Mouse (Mus musculus) limb, embryonic 13.5 days (tissue): Measurements from ENCODE around the gene Sox5. TPM values are rescaled to one million over a fixed set of nuclear protein-coding genes. Genes with fewer than 3 reads are reported as not detected.
A peak's percentile ranks its signal among the peaks of the same experiment; 100 is the strongest.

ENCODE experiments used
- ATAC-seq: fragments of 200-750 bp; cut with Nextera tagmentation; 2 replicates; pipeline ENCODE4 v1.8.0; 2017; ENCODE audit warnings: low read depth, moderate number of reproducible peaks, moderate TSS enrichment; ENCODE audit not compliant: low FRiP score
- H3K27ac ChIP-seq: fragments of 300-500 bp; sonication (generic); 2 replicates; pipeline ENCODE4 v1.5.1; 2015; ENCODE audit warnings: inconsistent platforms, mild to moderate bottlenecking, moderate library complexity
- H3K27me3 ChIP-seq: fragments of 300-500 bp; sonication (generic); 2 replicates; pipeline ENCODE4 v1.6.1; 2015; ENCODE audit warnings: mild to moderate bottlenecking, inconsistent platforms
- H3K36me3 ChIP-seq: fragments of 300-500 bp; sonication (generic); 2 replicates; pipeline ENCODE4 v1.6.1; 2015; ENCODE audit warnings: inconsistent platforms, mild to moderate bottlenecking, moderate library complexity
- H3K4me1 ChIP-seq: fragments of 300-500 bp; sonication (generic); 2 replicates; pipeline ENCODE4 v1.6.1; 2015; ENCODE audit warnings: inconsistent platforms
- H3K4me2 ChIP-seq: fragments of 300-500 bp; sonication (generic); replicated peaks from 2 replicates; pipeline ENCODE4 v1.6.1; 2015; ENCODE audit warnings: inconsistent platforms, mild to moderate bottlenecking, moderate library complexity
- H3K4me3 ChIP-seq: fragments of 300-500 bp; sonication (generic); 2 replicates; pipeline ENCODE4 v1.5.1; 2015; ENCODE audit warnings: moderate library complexity, mild to moderate bottlenecking, inconsistent platforms
- H3K9ac ChIP-seq: fragments of 300-500 bp; sonication (generic); 2 replicates; pipeline ENCODE4 v1.6.1; 2015; ENCODE audit warnings: mild to moderate bottlenecking, inconsistent platforms
- H3K9me3 ChIP-seq: fragments of 300-500 bp; sonication (generic); 2 replicates; pipeline ENCODE4 v1.6.1; 2016; ENCODE audit warnings: inconsistent platforms
- WGBS: fragments of 180-500 bp; shearing (Covaris S2); methylation state at CpG from one replicate; pipeline ENCODE4 v1.1.7; 2015; 5-methylcytosine and 5-hydroxymethylcytosine counted together
- polyA plus RNA-seq: library from polyadenylated mRNA; unstranded; fragments of >200 nt; fragmentation: Nextera tagmentation; extraction: Ambion mirVana; gene quantifications from 2 replicates; pipeline ENCODE4 v1.2.1, GENCODE M21; 2015

Gene Sox5
- polyA plus RNA-seq, 1 experiment from 2014 or later: 89.0 TPM

DNA sequence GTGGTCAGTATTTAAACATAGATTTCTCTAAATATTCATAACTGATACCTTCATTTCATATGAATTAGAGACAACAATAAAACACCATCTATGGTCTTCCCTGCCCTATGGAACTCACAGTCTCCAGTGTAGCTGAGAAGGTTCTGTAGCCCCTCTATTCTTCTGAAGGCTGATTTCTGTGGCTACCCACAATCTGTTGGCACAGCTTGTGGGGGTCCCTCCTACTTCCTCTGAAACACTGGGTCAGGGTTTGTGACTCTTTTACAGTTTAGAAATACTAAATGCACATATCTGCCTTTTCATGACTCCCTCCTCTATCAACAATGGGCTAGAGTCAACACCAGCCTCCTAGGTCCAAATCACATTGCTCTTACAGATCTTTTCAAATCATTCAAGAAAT, 461.4 kb downstream of the Sox5 start:
- Histone ChIP-seq H3K27me3 (no peaks in the 10 kb centered on the region), H3K27ac (no peak overlapping the region), H3K4me3 (no peak overlapping the region), H3K4me2 (no peak overlapping the region), H3K4me1 (peaks cover 8% of the 10 kb centered on the region), H3K36me3 (no peaks in the 10 kb centered on the region), H3K9ac (no peak overlapping the region), H3K9me3 (no peaks in the 10 kb centered on the region)
- ATAC-seq: no peak

GRCm38 (mm10) chr6:144319717-144320116, 462.1 kb downstream of the Sox5 start:
- H3K27me3 ChIP-seq: no peaks in the 10 kb centered on the region
- no peak overlapping the region for H3K27ac ChIP-seq
- ATAC-seq: no peak
- H3K36me3 ChIP-seq: no peaks in the 10 kb centered on the region
- H3K9me3 ChIP-seq: no peaks in the 10 kb centered on the region
- peaks cover 8% of the 10 kb centered on the region for H3K4me1 ChIP-seq
- H3K4me3 ChIP-seq: no peak overlapping the region
- H3K9ac ChIP-seq: no peak overlapping the region
- 63% methylated on average over 6 of the region's 6 CpGs for WGBS
- H3K4me2 ChIP-seq: no peak overlapping the region

DNA sequence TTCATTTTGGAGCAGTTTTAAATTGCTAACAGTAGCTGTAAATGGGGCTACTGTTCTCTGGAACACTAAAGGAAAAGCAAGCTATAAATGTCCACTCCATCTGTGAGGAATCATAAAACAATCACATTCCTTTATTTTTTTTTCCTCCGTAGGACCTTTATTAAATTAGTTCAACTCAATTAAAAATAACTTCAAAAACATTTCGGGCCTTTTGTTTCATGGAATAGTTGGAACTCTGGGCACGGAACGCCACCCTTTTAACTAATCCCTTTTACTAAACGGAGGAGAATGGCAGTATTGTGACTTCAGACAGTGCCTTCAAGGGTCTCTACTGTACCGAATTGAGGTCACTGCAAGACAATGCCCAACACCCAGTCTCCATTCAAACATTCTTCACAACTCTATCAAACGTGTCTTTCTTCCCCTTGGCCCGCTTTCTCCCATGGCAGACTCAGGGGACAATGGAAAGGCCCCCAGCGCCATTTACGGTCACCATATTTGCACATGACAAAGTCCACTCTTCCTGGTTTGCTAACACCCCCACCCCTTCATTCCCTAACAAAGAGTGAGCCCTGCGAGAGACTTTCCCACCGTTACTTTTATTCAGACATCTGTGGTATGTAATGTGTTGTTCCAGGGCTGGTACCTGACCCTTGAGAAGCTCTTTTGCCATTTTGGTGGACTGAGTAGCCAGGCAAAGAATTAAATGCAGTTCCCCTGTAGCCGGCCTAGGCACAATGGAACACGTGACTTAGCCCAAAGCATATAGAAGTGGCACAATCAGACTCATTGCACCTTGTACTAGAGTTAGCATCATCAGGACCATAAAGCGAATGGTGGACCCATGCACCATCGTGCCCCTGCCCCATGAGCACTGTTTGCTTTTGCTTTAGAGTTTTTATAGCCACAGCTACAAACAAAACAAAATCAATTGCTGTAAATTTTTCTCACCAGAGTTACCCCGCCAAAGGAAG, 468.7 kb downstream of the Sox5 start:
- Histone ChIP-seq H3K4me2 (no peak overlapping the region), H3K27me3 (peaks cover 8% of the 10 kb centered on the region; the same call in 1 of the 2 replicates), H3K9me3 (no peaks in the 10 kb centered on the region), H3K9ac (no peak overlapping the region), H3K4me1 (peaks cover 16% of the 10 kb centered on the region), H3K4me3 (no peak overlapping the region), H3K27ac (no peak overlapping the region), H3K36me3 (no peaks in the 10 kb centered on the region)
- WGBS: 44% methylated on average over 17 of the region's 17 CpGs
- no peak for ATAC-seq

DNA sequence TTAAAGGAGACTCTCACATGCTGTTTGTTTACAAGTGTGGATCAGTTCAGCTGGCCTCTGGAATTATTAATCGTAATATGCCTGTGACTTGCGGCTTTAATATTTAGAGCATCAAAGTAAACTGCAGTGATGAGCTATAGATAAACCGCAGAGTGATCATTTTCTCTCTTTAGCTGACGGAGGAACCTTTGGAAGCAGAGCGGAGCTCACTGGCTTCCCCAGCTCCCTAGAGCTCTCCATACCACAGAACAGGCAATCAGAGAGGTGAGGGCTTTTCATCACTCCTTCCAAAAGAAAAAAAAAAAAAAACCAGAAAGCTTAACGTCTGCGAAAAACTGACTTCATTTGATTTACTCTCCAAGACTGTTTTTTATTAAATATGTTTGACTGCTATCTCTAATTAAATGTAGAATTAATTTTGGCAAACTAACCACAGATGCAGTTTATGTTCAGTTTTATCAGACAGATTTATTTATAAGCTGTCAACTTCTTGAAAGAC, 469.4 kb downstream of the Sox5 start:
- no peak for ATAC-seq
- H3K27me3 ChIP-seq: peaks cover 8% of the 10 kb centered on the region; the same call in 1 of the 2 replicates
- WGBS: 39% methylated on average over 7 of the region's 7 CpGs
- no peak overlapping the region for H3K4me3 ChIP-seq
- H3K4me2 ChIP-seq: 0 out of 2 replicates have a peak overlapping the region, but pooled peaks have one; percentile 19
- peak overlapping the region; percentile 17; the same call in 1 of the 2 replicates for H3K27ac ChIP-seq
- peaks cover 14% of the 10 kb centered on the region for H3K4me1 ChIP-seq
- no peaks in the 10 kb centered on the region for H3K36me3 ChIP-seq
- H3K9ac ChIP-seq: no peak overlapping the region
- no peaks in the 10 kb centered on the region for H3K9me3 ChIP-seq

DNA sequence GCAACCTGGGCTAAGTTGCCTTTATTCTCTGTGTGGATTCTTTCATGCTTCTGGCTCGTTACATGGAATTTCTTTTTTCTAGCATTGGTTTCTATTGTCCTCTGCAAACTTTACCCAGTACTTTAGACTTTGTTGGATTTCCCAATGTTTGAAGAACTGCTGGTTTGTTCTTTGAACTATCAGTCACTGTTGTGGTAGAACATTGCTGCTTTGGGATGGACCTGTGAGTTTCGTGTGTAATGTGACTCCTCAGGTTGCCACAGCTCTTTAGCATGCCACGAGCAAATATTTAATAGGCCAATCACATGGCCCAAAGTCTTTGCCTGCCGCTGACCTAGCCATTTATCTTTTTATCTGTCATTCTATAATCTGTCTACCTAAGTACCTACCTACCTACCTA, 470.0 kb downstream of the Sox5 start:
- peaks cover 8% of the 10 kb centered on the region; the same call in 1 of the 2 replicates for H3K27me3 ChIP-seq
- WGBS: 26% methylated on average over 4 of the region's 4 CpGs
- H3K27ac ChIP-seq: no peak overlapping the region; the same call in 1 of the 2 replicates
- H3K9me3 ChIP-seq: no peaks in the 10 kb centered on the region
- no peak overlapping the region for H3K4me2 ChIP-seq
- no peak overlapping the region for H3K9ac ChIP-seq
- no peak for ATAC-seq
- no peak overlapping the region for H3K4me3 ChIP-seq
- no peaks in the 10 kb centered on the region for H3K36me3 ChIP-seq
- H3K4me1 ChIP-seq: peaks cover 14% of the 10 kb centered on the region

DNA sequence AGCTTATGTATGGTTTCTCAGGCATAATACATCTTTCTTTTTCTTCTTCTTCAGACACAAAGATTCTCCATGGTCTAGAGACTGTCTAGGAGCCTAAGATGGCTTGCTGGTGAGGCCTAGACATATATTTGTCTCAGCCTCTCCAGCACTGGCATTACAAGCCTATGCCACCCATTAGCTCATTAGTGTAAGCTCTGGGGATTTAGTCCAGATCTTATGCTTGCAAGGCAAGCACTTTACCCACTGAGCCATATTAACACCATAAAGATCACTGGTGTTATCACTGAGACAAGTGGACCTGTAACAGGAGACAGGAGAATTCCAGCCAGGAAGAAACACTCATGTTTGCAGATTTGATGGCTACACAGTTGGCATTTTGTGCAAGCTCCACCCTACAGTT, 472.6 kb downstream of the Sox5 start:
- Histone ChIP-seq H3K27me3 (peaks cover 5% of the 10 kb centered on the region; the same call in 1 of the 2 replicates), H3K27ac (no peak overlapping the region), H3K4me2 (no peak overlapping the region), H3K9me3 (no peaks in the 10 kb centered on the region), H3K36me3 (no peaks in the 10 kb centered on the region), H3K9ac (no peak overlapping the region), H3K4me1 (peaks cover 14% of the 10 kb centered on the region), H3K4me3 (no peak overlapping the region)
- ATAC-seq: no peak

- ATAC-seq: no peak
- H3K36me3 ChIP-seq: no peaks in the 10 kb centered on the region
- peaks cover 8% of the 10 kb centered on the region for H3K4me1 ChIP-seq
- H3K27me3 ChIP-seq: 0 out of 2 replicates have a peak, but pooled peaks cover 4% of the 10 kb centered on the region
- H3K9ac ChIP-seq: no peak overlapping the region
- no peak overlapping the region for H3K4me2 ChIP-seq
- WGBS: 86% methylated on average over 12 of the region's 12 CpGs
- H3K9me3 ChIP-seq: no peaks in the 10 kb centered on the region
- no peak overlapping the region for H3K27ac ChIP-seq
- H3K4me3 ChIP-seq: no peak overlapping the region
Measured at GRCm38 (mm10) chr6:144307551-144308149, 474.1 kb downstream of the Sox5 start.

DNA sequence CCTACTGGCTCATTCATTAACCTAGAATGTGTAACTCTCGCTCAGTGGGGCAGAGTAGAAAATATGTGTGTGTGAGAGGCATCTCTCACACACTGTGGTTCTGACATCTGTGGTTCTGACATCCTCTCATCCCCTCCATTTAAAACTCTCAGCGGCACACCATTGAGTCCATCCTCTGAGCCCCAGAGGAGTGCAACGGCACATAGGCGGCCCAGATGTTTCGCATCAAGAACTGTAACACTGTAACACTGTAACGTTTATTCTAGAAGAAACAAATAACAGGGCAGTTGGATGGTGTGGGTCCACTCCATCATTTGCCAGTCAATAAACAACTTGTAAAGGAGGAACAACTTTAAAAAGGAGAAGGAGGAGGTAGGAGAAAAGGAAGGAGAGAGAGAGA, 479.0 kb downstream of the Sox5 start:
- Histone ChIP-seq H3K27ac (no peak overlapping the region), H3K9me3 (no peaks in the 10 kb centered on the region), H3K4me1 (peaks cover 16% of the 10 kb centered on the region), H3K4me2 (no peak overlapping the region), H3K36me3 (no peaks in the 10 kb centered on the region), H3K27me3 (peaks cover 21% of the 10 kb centered on the region; the same call in 1 of the 2 replicates), H3K9ac (no peak overlapping the region), H3K4me3 (no peak overlapping the region)
- ATAC-seq: no peak
- WGBS: 75% methylated on average over 6 of the region's 6 CpGs

- no peak overlapping the region for H3K9ac ChIP-seq
- ATAC-seq: no peak
- peaks cover 16% of the 10 kb centered on the region for H3K4me1 ChIP-seq
- no peak overlapping the region for H3K4me2 ChIP-seq
- peaks cover 24% of the 10 kb centered on the region; the same call in 1 of the 2 replicates for H3K27me3 ChIP-seq
- peaks cover 2% of the 10 kb centered on the region; the same call in 1 of the 2 replicates for H3K9me3 ChIP-seq
- H3K36me3 ChIP-seq: no peaks in the 10 kb centered on the region
- no peak overlapping the region for H3K4me3 ChIP-seq
- WGBS: 63% methylated on average over 4 of the region's 4 CpGs
- no peak overlapping the region for H3K27ac ChIP-seq
Measured at GRCm38 (mm10) chr6:144301082-144301481, 480.7 kb downstream of the Sox5 start.

DNA sequence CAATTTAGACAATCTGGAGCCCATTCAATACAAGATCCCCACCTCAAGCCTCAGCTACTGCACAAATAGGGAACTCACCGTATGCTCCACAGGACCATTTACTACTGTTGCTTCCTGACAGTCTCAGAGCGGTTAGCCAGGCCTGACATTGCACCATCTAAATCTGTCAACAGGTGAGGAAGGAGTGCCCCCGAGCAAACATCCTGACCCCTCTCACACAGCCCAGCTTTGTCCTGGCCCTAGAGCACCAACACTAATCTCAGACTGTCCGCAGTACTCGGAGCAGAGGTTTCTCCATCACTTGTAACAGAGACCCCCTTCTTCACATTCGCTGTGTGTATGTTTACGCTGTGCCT, 482.3 kb downstream of the Sox5 start:
- peaks cover 12% of the 10 kb centered on the region for H3K9me3 ChIP-seq
- H3K4me2 ChIP-seq: peak overlapping the region; percentile 53
- H3K27ac ChIP-seq: no peak overlapping the region
- peaks cover 16% of the 10 kb centered on the region for H3K4me1 ChIP-seq
- no peaks in the 10 kb centered on the region for H3K36me3 ChIP-seq
- 19% methylated on average over 7 of the region's 7 CpGs for WGBS
- ATAC-seq: peak; percentile 86
- no peak overlapping the region for H3K9ac ChIP-seq
- no peak overlapping the region for H3K4me3 ChIP-seq
- H3K27me3 ChIP-seq: peaks cover 24% of the 10 kb centered on the region; the same call in 1 of the 2 replicates

DNA sequence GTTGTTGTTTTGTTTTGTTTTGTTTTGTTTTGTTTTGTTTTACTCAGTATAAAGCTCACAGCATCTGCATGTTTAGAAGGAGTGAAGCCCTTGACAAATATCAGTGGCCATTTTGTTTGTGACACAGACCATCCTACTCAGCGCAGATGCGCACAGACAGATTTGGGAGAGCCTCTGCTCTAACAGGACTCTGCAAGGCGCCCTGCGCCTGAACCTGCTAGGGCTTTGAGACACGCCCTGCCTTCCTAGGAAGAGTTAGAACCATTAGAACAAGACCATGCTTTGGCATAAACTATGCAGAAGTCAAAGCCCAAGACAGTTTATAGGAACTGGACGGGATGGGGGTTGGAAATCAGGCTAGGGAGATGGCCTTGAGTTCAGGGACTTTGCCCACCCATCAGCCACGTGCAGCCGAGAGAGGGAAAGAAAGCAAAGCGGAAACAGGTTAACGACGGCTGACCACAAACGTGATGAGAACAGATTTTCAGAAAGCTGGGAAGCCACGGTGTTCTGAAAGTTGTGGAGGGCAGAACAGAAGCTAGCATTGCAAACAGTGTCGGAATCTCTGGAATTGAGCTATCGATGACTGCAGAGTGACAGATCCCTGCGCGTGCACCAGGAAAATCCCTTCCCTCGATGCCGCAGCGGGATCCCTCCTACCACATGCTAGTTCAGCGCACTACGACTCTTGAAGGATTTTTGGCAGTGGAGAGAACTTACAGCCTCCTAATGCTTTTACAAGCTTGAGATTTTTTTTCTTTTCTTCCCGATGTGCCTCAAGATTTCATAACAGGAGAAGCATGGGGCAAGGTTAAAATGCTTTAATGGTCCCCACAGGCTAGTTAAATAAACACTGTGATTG, 482.9 kb downstream of the Sox5 start:
- Histone ChIP-seq H3K27me3 (peaks cover 24% of the 10 kb centered on the region; the same call in 1 of the 2 replicates), H3K4me1 (peaks cover 16% of the 10 kb centered on the region), H3K4me2 (peak overlapping the region; percentile 53), H3K27ac (no peak overlapping the region), H3K9me3 (peaks cover 12% of the 10 kb centered on the region), H3K9ac (no peak overlapping the region), H3K4me3 (peak overlapping the region; percentile 1; the same call in 1 of the 2 replicates), H3K36me3 (no peaks in the 10 kb centered on the region)
- ATAC-seq: peak; percentile 74
- 33% methylated on average over 23 of the region's 23 CpGs for WGBS
